Mouse (Mus musculus) olfactory bulb, adult 2 months (tissue): Measurements from ENCODE around the gene Polr1d. TPM values are rescaled to one million over a fixed set of nuclear protein-coding genes. Genes with fewer than 3 reads are reported as not detected.

Source experiments
- H3K27ac ChIP-seq: fragments of 200-500 bp; 2 replicates; pipeline ENCODE4 v1.5.1; 2012; ENCODE audit warnings: low read depth, low read length; ENCODE audit not compliant: insufficient read depth
- H3K4me1 ChIP-seq: fragments of 200-500 bp; 2 replicates; pipeline ENCODE4 v1.6.1; 2012; ENCODE audit warnings: low read length; ENCODE audit not compliant: control insufficient read depth, insufficient read depth
- H3K4me3 ChIP-seq: fragments of 200-500 bp; 2 replicates; pipeline ENCODE4 v1.5.1; 2012; ENCODE audit warnings: mild to moderate bottlenecking, low read depth, low read length, moderate library complexity; ENCODE audit not compliant: insufficient read depth
- CTCF ChIP-seq: fragments of 200-500 bp; IDR thresholded peaks from 2 replicates; pipeline ENCODE4 v1.5.1; 2012; ENCODE audit warnings: low read depth, mild to moderate bottlenecking, low read length, moderate library complexity; ENCODE audit not compliant: insufficient read depth
- POLR2A ChIP-seq: fragments of 200-500 bp; IDR thresholded peaks from 2 replicates; pipeline ENCODE4 v1.6.1; 2012; ENCODE audit warnings: mild to moderate bottlenecking, low read depth, low read length, moderate library complexity; ENCODE audit not compliant: insufficient read depth
- WGBS: fragments of 180-500 bp; shearing (Covaris S2); methylation state at CpG from one replicate; pipeline ENCODE4 v1.1.7; 2018; 5-methylcytosine and 5-hydroxymethylcytosine counted together
- polyA plus RNA-seq: library from polyadenylated mRNA; stranded (reverse); fragments of >200 nt; gene quantifications from 2 replicates; pipeline ENCODE4 v1.2.4, GENCODE M21; 2012; ENCODE audit warnings: low replicate concordance; ENCODE audit not compliant: missing spikeins, insufficient read depth, insufficient read length

Gene Polr1d
- polyA plus RNA-seq = not detected in 2 replicates

DNA sequence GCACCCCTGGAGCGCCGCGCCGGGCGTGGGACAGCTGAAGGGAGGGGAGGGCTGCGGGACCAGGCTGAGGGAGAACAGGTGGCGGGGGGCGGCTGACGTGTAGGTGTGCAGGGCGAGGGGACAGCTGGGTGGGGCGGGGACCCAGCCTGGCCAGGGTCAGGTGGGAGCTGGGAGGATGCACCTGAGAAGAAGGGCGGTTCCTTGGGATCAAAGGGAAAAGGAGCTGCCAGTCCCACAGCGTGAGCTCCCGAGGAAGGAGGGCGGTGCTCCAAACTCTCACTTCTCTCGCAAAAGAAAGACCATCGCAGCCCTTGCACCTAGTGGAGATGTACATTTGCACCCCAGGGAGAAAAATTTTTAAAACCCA, at the start of gene Polr1d:
Gene Polr1d (plus strand): TSS at position 252 of the 367 bp plus-strand sequence.
- Histone ChIP-seq H3K4me1 (no peaks in the 10 kb centered on the region), H3K4me3 (peak within 1 kb of the TSS; percentile 84), H3K27ac (peak within 1 kb of the TSS; percentile 9)
- 0% methylated on average over 17 of the region's 17 CpGs for WGBS
- TF ChIP-seq CTCF = no peak
- no peak for TF ChIP-seq POLR2A

DNA sequence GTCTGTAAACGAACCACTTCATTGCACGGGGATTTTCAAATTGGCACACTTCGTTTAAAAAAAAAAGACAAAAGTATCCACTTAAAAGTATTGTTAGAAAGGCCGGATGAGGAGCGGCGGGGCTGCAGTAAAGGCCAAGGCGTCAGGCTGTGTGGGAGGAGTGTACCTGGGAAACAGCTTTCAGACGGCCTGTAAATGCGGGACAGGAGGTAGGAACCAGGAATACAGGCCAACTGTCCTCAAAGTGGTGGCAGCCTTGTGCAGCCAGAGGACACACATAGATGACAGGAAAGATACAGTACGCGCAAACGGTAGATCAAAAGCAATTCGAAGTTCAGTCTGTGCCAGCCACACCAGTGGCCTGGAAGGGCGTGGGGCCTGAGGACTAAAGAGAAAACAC, 45.6 kb upstream of the Polr1d start:
- TF ChIP-seq POLR2A (no peak), CTCF (no peak)
- peaks cover 16% of the 10 kb centered on the region for H3K4me1 ChIP-seq
- 81% methylated on average over 14 of the region's 14 CpGs for WGBS
- H3K27ac ChIP-seq = no peak overlapping the region
- H3K4me3 ChIP-seq = no peak overlapping the region

DNA sequence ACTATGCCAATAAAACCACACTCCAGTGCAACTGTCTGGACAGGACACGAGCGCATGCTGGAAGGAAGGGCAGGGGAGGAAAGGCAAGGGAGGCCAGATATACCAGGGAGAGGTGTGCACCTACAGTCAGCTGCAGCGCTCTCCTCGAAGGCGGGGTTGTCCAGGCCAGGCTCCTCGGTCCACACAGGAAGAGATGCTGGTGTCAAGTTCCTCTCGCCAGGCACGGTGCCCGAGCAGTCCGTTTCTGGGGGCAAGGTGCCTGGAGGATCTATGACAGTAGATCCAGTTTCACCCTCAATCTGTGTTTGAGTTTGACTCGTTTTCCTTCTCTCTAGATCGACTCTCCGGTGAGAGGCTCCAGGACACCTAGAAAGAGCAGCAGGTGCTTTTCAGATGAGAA, 43.7 kb upstream of the Polr1d start:
- H3K4me1 ChIP-seq = peaks cover 21% of the 10 kb centered on the region
- no peak overlapping the region for H3K27ac ChIP-seq
- no peak for TF ChIP-seq POLR2A
- no peak for TF ChIP-seq CTCF
- H3K4me3 ChIP-seq = no peak overlapping the region
- 89% methylated on average over 13 of the region's 13 CpGs for WGBS

DNA sequence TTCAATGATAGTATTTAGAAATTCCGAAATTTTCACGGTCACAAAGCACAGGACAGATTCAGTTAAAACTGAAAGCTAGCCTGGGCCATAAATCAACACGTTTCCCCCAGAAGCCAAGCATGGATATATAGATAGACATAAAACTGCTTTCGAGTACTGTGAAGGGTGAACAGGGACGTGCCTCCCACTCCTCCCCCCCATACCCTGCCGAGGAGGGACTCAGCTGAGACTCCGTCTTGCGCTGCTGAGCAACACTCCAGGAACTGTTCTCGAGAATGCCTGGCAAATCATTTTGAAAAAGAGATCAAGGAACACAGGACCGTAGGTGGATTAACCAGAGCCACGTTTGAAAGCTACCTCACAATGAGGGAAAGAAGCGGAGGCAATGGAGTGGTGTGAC, 42.6 kb upstream of the Polr1d start:
- peaks cover 26% of the 10 kb centered on the region for H3K4me1 ChIP-seq
- WGBS = 55% methylated on average over 12 of the region's 12 CpGs
- TF ChIP-seq POLR2A (no peak), CTCF (no peak)
- 0 out of 2 replicates have a peak overlapping the region, but pooled peaks have one; percentile 6 for H3K27ac ChIP-seq
- no peak overlapping the region for H3K4me3 ChIP-seq

DNA sequence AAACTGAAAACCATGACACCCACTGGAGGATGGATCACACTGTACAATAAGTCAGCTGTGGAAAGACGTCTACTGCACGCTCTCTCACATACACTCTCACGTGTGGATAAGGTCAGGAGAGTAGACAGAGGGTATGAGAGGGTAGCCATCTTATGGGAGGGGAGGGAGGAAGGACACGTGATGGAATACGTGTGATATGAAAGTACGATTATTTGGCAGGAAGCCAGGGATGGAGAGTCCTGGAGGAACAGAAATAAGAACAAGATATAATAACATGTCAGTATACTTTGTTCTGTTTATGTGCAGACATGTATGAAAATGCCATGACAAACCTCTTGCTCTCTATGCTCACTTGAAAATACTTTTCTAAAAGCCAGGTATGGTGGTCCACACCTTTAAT, 41.5 kb upstream of the Polr1d start:
- TF ChIP-seq POLR2A (no peak), CTCF (no peak)
- WGBS = 75% methylated on average over 6 of the region's 6 CpGs
- H3K27ac ChIP-seq = no peak overlapping the region
- peaks cover 29% of the 10 kb centered on the region for H3K4me1 ChIP-seq
- H3K4me3 ChIP-seq = no peak overlapping the region

DNA sequence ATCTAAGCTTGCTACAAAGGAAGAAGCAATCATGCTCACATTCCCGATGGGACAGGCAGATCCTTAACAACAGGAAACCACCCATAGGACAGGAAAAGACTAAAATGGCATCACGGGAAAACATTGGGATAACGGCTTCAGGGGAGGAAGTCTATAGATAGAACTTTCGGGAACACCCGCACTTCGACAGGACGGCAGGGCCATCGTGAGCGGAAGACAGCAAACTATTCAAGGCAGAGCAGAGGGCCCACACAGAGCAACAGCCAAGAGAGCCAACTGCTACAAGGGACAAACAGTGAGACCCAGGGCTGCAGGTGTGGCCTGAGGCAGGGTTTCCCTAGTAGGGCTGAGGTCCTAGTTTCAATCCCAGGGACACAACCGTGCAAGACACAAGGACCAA, 40.8 kb upstream of the Polr1d start:
- WGBS = 74% methylated on average over 10 of the region's 10 CpGs
- TF ChIP-seq POLR2A = no peak
- TF ChIP-seq CTCF = no peak
- H3K4me3 ChIP-seq = no peak overlapping the region
- H3K4me1 ChIP-seq = peaks cover 29% of the 10 kb centered on the region
- no peak overlapping the region; the same call in 1 of the 2 replicates for H3K27ac ChIP-seq

DNA sequence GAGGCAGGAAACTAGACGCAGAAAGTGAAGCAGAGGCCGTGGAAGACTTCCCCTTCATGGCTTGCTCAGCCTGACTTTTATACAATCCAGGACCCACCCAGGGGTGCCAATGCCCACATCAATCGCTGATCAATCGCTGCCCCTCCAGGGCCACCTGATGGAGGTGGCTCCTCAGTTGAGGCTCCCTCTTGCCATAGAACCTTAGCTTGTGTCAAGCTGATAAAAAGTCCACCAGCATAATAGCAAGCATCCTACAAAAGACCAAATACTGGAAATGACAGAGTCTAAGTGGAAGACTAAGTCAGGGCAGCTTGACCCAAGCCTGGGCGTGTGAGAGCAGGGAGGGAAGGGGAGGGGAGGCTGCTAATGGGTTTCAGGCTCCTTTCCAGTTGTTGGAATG, 40.2 kb upstream of the Polr1d start:
- H3K4me1 ChIP-seq = peaks cover 32% of the 10 kb centered on the region
- 89% methylated on average over 5 of the region's 5 CpGs for WGBS
- TF ChIP-seq POLR2A (no peak), CTCF (no peak)
- no peak overlapping the region; the same call in 1 of the 2 replicates for H3K27ac ChIP-seq
- H3K4me3 ChIP-seq = no peak overlapping the region

DNA sequence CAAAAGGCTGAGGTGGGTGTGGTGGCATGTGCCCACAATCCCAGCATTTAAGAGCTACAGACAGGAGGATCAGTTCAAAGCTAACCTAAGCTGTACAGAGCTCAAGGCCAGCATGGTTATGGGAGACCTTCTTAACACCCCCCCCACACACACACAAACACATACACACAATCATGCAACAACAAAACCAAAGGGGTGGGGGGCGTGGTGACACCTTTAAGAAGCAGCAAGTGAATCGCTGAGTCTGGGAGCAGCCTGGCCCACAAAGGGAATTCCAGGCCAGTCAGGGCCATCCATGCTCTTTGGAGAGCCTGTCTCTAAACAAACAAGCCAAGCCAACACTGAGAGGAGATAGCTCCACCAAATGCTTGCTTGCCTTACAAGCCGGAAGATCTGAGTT, 39.2 kb upstream of the Polr1d start:
- WGBS = 78% methylated on average over 3 of the region's 3 CpGs
- TF ChIP-seq CTCF = no peak
- TF ChIP-seq POLR2A = no peak
- H3K27ac ChIP-seq = peak overlapping the region; percentile 45; the same call in 1 of the 2 replicates
- H3K4me3 ChIP-seq = no peak overlapping the region
- peaks cover 41% of the 10 kb centered on the region for H3K4me1 ChIP-seq

DNA sequence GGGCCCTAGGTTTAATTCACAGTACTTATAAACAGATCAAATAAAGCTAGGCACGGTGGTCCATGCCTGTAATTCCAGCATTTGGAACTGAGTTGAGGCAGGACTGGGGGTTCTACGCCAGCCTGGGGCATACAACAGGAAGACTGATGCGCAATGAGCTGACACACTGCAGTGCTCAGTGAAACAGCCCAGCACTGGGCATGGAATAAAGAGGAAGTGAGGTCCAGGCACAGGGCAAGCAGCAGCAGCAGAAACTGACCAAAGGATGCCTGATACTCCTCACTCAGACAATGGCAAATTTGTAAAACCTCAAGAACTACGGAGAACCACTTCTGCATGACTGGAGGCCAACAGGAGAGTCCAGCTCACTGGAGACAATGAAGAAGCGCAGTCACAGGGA, 37.5 kb upstream of the Polr1d start:
- peaks cover 51% of the 10 kb centered on the region for H3K4me1 ChIP-seq
- TF ChIP-seq POLR2A (no peak), CTCF (no peak)
- H3K4me3 ChIP-seq = no peak overlapping the region
- H3K27ac ChIP-seq = no peak overlapping the region; the same call in 1 of the 2 replicates
- 76% methylated on average over 5 of the region's 5 CpGs for WGBS
